Mouse (Mus musculus) mouse embryonic stem cell (cell line): ENCODE measurements around the gene Rnf180.

Experiments
- in situ Hi-C, 2 experiments: fragments of 300-500 bp; cut with MboI; formaldehyde crosslinking; loops; 1 replicate in 1 of 2; 3 replicates in 1 of 2; pipeline ENCODE4 v1.14.3; 2019 to 2020; ENCODE audit warnings: low sequenced_read_pairs in 2 of 2, low pct_unique_long_range_greater_than_20kb in 1 of 2, mixed read lengths in 1 of 2; ENCODE audit not compliant: unreplicated experiment in 1 of 2

Rnf180 gene

GRCm38 (mm10) chr13:105150006-105150405 lies 144.6 kb downstream of the Rnf180 start:
- in situ Hi-C loops, result no loop called here

- in situ Hi-C loops, result no loop called here
Measured at GRCm38 (mm10) chr13:105147795-105148418, 146.7 kb downstream of the Rnf180 start.

- in situ Hi-C loops, result no loop called here
Measured at GRCm38 (mm10) chr13:105146827-105147226, 147.8 kb downstream of the Rnf180 start.

GRCm38 (mm10) chr13:105139881-105140280 lies 154.7 kb downstream of the Rnf180 start:
- in situ Hi-C loops, result no loop called here

- in situ Hi-C loops, result no loop called here
Measured at GRCm38 (mm10) chr13:105134397-105134796, 160.2 kb downstream of the Rnf180 start.

GRCm38 (mm10) chr13:105132776-105133175 lies 161.8 kb downstream of the Rnf180 start:
- in situ Hi-C loops, result no loop called here

- in situ Hi-C loops, result no loop called here
Measured at GRCm38 (mm10) chr13:105132370-105132769, 162.2 kb downstream of the Rnf180 start.

GRCm38 (mm10) chr13:105130080-105130479 lies 164.5 kb downstream of the Rnf180 start:
- in situ Hi-C loops, result no loop called here

- in situ Hi-C loops, result no loop called here
Measured at GRCm38 (mm10) chr13:105122092-105122491, 172.5 kb downstream of the Rnf180 start.

GRCm38 (mm10) chr13:105121617-105122016 lies 173.0 kb downstream of the Rnf180 start:
- in situ Hi-C loops, result no loop called here

- in situ Hi-C loops, result no loop called here
Measured at GRCm38 (mm10) chr13:105111599-105111998, 183.0 kb downstream of the Rnf180 start.

- in situ Hi-C loops, result no loop called here
Measured at GRCm38 (mm10) chr13:105104385-105104784, 190.2 kb downstream of the Rnf180 start.

- in situ Hi-C loops, result no loop called here
Measured at GRCm38 (mm10) chr13:105100705-105101104, 193.9 kb downstream of the Rnf180 start.

GRCm38 (mm10) chr13:105096316-105096715 lies 198.3 kb downstream of the Rnf180 start:
- in situ Hi-C loops, result no loop called here

- in situ Hi-C loops, result no loop called here
Measured at GRCm38 (mm10) chr13:105089276-105089675, 205.3 kb downstream of the Rnf180 start.

GRCm38 (mm10) chr13:105081862-105082261 lies 212.8 kb downstream of the Rnf180 start, which contains the start of gene 4933425L06Rik:
Gene 4933425L06Rik, plus strand, starts transcription at chr13:105082122.
- in situ Hi-C loops, result no loop called here
